Mouse (Mus musculus) E14TG2a.4 (cell line): ENCODE results near the gene Lin7c.
A peak's percentile ranks its signal among the peaks of the same experiment; 100 is the strongest.
"Not testable (repeated sequence)": the region's sequence is repeated elsewhere in the genome, so short reads cannot be mapped to it uniquely, and the experiment has no call there.

Experiments
- H3K27me3 ChIP-seq: 2 replicates; pipeline ENCODE4 v1.6.1; 2014; ENCODE audit warnings: low read length, control low read depth; ENCODE audit not compliant: insufficient read depth
- H3K36me3 ChIP-seq: 2 replicates; pipeline ENCODE4 v1.6.1; 2014; ENCODE audit warnings: low read length, control low read depth; ENCODE audit not compliant: insufficient read depth
- H3K4me1 ChIP-seq: replicated peaks from 2 replicates; pipeline ENCODE4 v1.6.1; 2014; ENCODE audit warnings: low read depth, low read length, control low read depth
- H3K4me3 ChIP-seq: replicated peaks from 2 replicates; pipeline ENCODE4 v1.5.1; 2014; ENCODE audit warnings: mild to moderate bottlenecking, low read length
- H3K9me3 ChIP-seq: 2 replicates; pipeline ENCODE4 v1.6.1; 2014; ENCODE audit warnings: low read length, control low read depth
- CTCF ChIP-seq: conservative IDR thresholded peaks from 2 replicates; pipeline ENCODE4 v1.5.1; 2014; ENCODE audit warnings: low read length
- NANOG ChIP-seq: IDR thresholded peaks from 2 replicates; pipeline ENCODE4 v1.6.1; 2014; ENCODE audit warnings: borderline replicate concordance, low read length, mixed read lengths
- POU5F1 ChIP-seq: IDR thresholded peaks from 2 replicates; pipeline ENCODE4 v1.6.1; 2014; ENCODE audit warnings: low read length, borderline replicate concordance

Gene Lin7c

DNA sequence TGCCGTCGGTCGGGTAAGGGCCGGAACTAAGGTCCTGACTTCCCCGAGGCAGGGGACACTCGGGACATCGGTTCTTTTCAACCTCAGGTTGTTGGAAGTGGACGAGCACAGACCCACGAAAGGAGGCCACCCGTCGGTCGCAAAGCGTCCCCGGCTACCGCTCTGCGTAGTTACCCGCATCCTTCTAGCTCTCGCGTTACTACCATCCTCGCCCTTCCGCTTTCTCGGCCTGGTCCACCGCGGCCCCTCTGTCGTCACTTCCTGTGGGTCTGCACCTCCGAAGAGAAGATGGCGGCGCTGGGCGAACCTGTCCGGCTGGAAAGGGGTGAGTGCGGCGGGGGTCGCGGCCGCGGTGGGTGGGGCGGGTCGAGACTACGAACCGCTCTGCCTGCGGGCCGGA lies at the start of gene Lin7c:
TSS of gene Lin7c (plus strand) at position 257 of the 400 bp plus-strand sequence.
- Histone ChIP-seq H3K36me3 (peaks cover 21% of the 10 kb centered on the region), H3K27me3 (no peaks in the 10 kb centered on the region), H3K9me3 (no peaks in the 10 kb centered on the region), H3K4me1 (peaks cover 24% of the 10 kb centered on the region), H3K4me3 (peak within 1 kb of the TSS; percentile 96)
- TF ChIP-seq NANOG (no peak), POU5F1 (no peak), CTCF (no peak)

- Histone ChIP-seq H3K9me3 (no peaks in the 10 kb centered on the region; the same call in 1 of the 2 replicates), H3K27me3 (no peaks in the 10 kb centered on the region)
- TF ChIP-seq CTCF, result no peak
- no peak for TF ChIP-seq POU5F1
- TF ChIP-seq NANOG, result no peak
These were observed 44.3 kb upstream of the Lin7c start for GRCm38 (mm10) chr2:109846401-109846800.

DNA sequence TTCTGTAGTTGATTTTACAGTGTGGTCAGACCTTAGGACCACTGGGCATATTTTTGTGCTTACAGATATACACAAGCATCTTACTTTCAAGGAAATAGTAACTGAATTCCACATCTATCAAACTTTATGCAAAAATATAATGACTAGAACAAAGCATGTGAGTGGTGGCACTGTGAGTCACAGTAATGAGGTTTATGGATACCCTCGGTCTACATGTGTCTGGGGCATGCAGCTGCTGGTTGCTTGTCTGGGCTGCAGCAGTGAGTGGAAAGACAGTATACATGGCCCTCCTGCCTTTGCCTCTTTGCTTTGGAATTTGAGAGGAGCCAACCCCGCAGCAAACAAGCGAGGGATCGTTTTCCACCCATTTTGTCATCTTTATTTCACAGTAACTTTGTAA lies 42.3 kb upstream of the Lin7c start:
- TF ChIP-seq POU5F1 (no peak), NANOG (no peak), CTCF (no peak)
- Histone ChIP-seq H3K36me3 (no peaks in the 10 kb centered on the region), H3K4me1 (peaks cover 5% of the 10 kb centered on the region), H3K27me3 (no peaks in the 10 kb centered on the region), H3K4me3 (no peak overlapping the region), H3K9me3 (no peaks in the 10 kb centered on the region)

More at GRCm38 (mm10) chr2:109846401-109846800, 44.3 kb upstream of the Lin7c start:
- no peaks in the 10 kb centered on the region for H3K36me3 ChIP-seq
- H3K4me1 ChIP-seq, result peaks cover 5% of the 10 kb centered on the region
- H3K4me3 ChIP-seq, result no peak overlapping the region

- Histone ChIP-seq H3K36me3 (no peaks in the 10 kb centered on the region), H3K4me1 (peaks cover 5% of the 10 kb centered on the region)
These were observed 41.9 kb upstream of the Lin7c start for GRCm38 (mm10) chr2:109848715-109849114.

GRCm38 (mm10) chr2:109855601-109856000 lies 35.1 kb upstream of the Lin7c start:
- TF ChIP-seq POU5F1 (no peak), CTCF (no peak), NANOG (no peak)
- Histone ChIP-seq H3K27me3 (no peaks in the 10 kb centered on the region), H3K36me3 (no peaks in the 10 kb centered on the region), H3K9me3 (no peaks in the 10 kb centered on the region), H3K4me3 (no peak overlapping the region), H3K4me1 (peaks cover 12% of the 10 kb centered on the region)

More at GRCm38 (mm10) chr2:109848715-109849114, 41.9 kb upstream of the Lin7c start:
- no peak for TF ChIP-seq POU5F1
- TF ChIP-seq NANOG, result no peak
- no peak for TF ChIP-seq CTCF
- Histone ChIP-seq H3K9me3 (no peaks in the 10 kb centered on the region), H3K4me3 (no peak overlapping the region), H3K27me3 (no peaks in the 10 kb centered on the region)

- Histone ChIP-seq H3K27me3 (no peaks in the 10 kb centered on the region), H3K4me1 (peaks cover 23% of the 10 kb centered on the region), H3K4me3 (no peak overlapping the region), H3K9me3 (no peaks in the 10 kb centered on the region), H3K36me3 (no peaks in the 10 kb centered on the region)
- no peak for TF ChIP-seq POU5F1
- TF ChIP-seq CTCF, result no peak
- TF ChIP-seq NANOG, result no peak
These were observed 31.0 kb upstream of the Lin7c start for GRCm38 (mm10) chr2:109859671-109860070.

DNA sequence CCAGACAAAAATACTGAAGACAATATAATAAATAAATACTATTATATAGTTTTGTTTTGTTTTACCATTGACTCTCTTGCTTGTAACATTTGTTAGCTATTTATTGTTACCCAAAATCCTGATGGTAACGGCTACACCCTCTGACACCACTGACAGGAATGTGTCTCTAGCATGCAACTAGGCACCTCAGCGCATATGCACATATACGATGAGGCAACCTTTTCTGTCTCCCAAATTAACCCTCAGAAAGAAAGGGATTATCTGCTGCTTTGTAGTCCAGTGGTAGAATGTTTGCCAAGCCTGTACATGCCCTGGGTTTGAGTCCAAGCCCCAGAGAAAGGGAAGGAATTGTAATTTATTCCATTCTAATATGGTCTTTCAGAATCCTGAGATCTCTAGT lies 29.8 kb upstream of the Lin7c start:
- H3K4me3 ChIP-seq, result no peak overlapping the region
- TF ChIP-seq POU5F1 (peak; percentile 71; the same call in 1 of the 2 replicates), CTCF (no peak), NANOG (no peak)
- no peaks in the 10 kb centered on the region for H3K36me3 ChIP-seq
- no peaks in the 10 kb centered on the region for H3K9me3 ChIP-seq
- H3K4me1 ChIP-seq, result peaks cover 23% of the 10 kb centered on the region
- H3K27me3 ChIP-seq, result no peaks in the 10 kb centered on the region

DNA sequence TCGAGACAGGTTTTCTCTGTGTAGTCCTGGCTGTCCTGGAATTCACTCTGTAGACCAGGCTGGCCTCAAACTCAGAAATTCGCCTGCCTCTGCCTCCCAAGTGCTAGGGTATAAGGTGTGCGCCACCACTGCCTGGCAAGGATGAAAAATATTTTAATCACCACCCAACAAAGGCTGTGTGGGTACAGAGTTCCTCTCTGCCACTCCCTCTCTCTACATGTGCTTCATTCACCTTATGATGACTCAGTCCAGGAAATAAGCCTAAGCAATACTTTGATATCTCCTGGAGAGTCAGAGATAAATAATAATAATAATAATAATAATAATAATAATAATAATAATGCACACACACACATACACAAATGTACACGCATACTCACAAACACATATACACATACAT lies 11.2 kb upstream of the Lin7c start:
- not testable (repeated sequence) for H3K4me3 ChIP-seq, H3K4me1 ChIP-seq, H3K36me3 ChIP-seq, H3K27me3 ChIP-seq
- peaks cover 26% of the 10 kb centered on the region for H3K9me3 ChIP-seq

DNA sequence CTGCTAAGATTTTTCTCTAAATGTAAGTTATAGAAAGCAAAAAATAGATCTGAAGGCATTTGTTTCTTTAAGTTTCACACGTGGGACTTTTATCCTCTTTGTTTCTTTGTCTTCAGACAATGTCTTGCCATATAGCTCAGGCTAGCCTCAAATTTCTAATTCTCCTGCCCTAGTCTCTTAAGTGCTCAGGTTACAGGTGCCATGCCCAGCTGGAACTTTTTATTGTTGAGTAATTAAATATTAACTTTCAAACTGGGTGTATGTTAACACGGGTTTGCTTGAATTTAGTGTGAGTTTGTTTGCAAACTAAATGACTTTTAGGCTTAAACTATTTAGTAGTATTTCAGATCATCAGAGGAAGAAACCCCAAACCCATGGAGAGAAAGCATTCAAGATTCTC lies 9.5 kb upstream of the Lin7c start:
- H3K4me1 ChIP-seq, result no peaks in the 10 kb centered on the region
- H3K27me3 ChIP-seq, result no peaks in the 10 kb centered on the region
- H3K36me3 ChIP-seq, result no peaks in the 10 kb centered on the region
- no peak overlapping the region for H3K4me3 ChIP-seq
- TF ChIP-seq NANOG (no peak), CTCF (no peak), POU5F1 (no peak)
- H3K9me3 ChIP-seq, result peaks cover 23% of the 10 kb centered on the region
